Mouse (Mus musculus) lung, postnatal 0 days (tissue): ENCODE measurements around the gene St3gal3. TPM values are rescaled to one million over a fixed set of nuclear protein-coding genes. Genes with fewer than 3 reads are reported as not detected.

Experiments
- ATAC-seq: fragments of 200-750 bp; cut with Nextera tagmentation; 2 replicates; pipeline ENCODE4 v1.8.0; 2017; ENCODE audit warnings: moderate library complexity
- DNase-seq: peaks from one replicate; pipeline ENCODE4 v3.0.0-alpha.2; 2016; ENCODE audit warnings: low spot score
- H3K27ac ChIP-seq: fragments of 300-500 bp; sonication (generic); 2 replicates; pipeline ENCODE4 v1.5.1; 2014; ENCODE audit warnings: antibody characterized with exemption, mild to moderate bottlenecking, low read length, mixed read lengths
- H3K27me3 ChIP-seq: fragments of 300-500 bp; sonication (generic); replicated peaks from 2 replicates; pipeline ENCODE4 v1.6.1; 2014; ENCODE audit warnings: low read length, mixed read lengths; ENCODE audit not compliant: insufficient read depth
- H3K36me3 ChIP-seq: fragments of 300-500 bp; sonication (generic); 2 replicates; pipeline ENCODE4 v1.6.1; 2014; ENCODE audit warnings: low read length, mixed read lengths; ENCODE audit not compliant: insufficient read depth
- H3K4me1 ChIP-seq: fragments of 300-500 bp; sonication (generic); 2 replicates; pipeline ENCODE4 v1.6.1; 2014; ENCODE audit warnings: antibody characterized with exemption, low read depth, low read length, mixed read lengths; ENCODE audit not compliant: insufficient read depth
- H3K4me2 ChIP-seq: fragments of 300-500 bp; sonication (generic); replicated peaks from 2 replicates; pipeline ENCODE4 v1.6.1; 2014; ENCODE audit warnings: low read depth, mild to moderate bottlenecking, low read length, moderate library complexity, mixed read lengths
- H3K4me3 ChIP-seq: fragments of 300-500 bp; sonication (generic); 2 replicates; pipeline ENCODE4 v1.5.1; 2014; ENCODE audit warnings: low read depth, low read length
- H3K9ac ChIP-seq: fragments of 300-500 bp; sonication (generic); replicated peaks from 2 replicates; pipeline ENCODE4 v1.6.1; 2014; ENCODE audit warnings: low read depth, mild to moderate bottlenecking
- H3K9me3 ChIP-seq: fragments of 300-500 bp; sonication (generic); 2 replicates; pipeline ENCODE4 v1.6.1; 2016; ENCODE audit warnings: low read length, mixed read lengths
- CTCF ChIP-seq: IDR thresholded peaks from 2 replicates; pipeline ENCODE4 v1.5.1; 2016; ENCODE audit warnings: antibody characterized with exemption, mild to moderate bottlenecking
- EP300 ChIP-seq: IDR thresholded peaks from 2 replicates; pipeline ENCODE4 v1.6.1; 2016; ENCODE audit warnings: antibody characterized with exemption, mild to moderate bottlenecking, control low read depth
- WGBS: fragments of 180-500 bp; shearing (Covaris S2); extraction: QIAGEN DNeasy Blood & Tissue Kit; methylation state at CpG from one replicate; pipeline ENCODE4 v1.1.7; 2014; 5-methylcytosine and 5-hydroxymethylcytosine counted together
- polyA plus RNA-seq: library from polyadenylated mRNA; unstranded; fragments of >200 nt; fragmentation: Nextera tagmentation; extraction: Ambion mirVana; gene quantifications from 2 replicates; pipeline ENCODE4 v1.2.1, GENCODE M21; 2015

Gene St3gal3
- polyA plus RNA-seq, 1 experiment from 2014 or later, result 4.5 TPM

DNA sequence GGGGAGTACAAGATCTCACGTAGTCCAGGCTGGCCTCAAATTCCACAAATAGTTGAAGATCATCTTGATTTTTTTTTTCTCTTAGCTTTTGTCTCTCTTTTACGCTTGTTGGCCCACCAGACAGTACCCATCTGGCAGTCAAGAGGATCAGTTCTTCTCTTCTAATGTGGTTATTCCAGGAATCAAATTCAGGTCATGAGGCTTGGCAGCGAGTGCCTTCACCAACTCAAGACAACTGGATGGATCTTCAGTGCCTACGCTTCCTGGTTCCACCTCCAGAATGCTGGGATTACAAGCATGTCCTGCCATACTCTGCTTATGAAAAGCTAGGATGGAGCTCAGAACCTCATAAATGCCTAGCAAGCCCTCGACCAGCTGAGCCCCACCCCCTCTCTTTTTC is 3.4 kb downstream of the St3gal3 start:
- Histone ChIP-seq H3K4me3 (no peak overlapping the region), H3K27me3 (no peaks in the 10 kb centered on the region), H3K4me1 (peaks cover 3% of the 10 kb centered on the region; the same call in 1 of the 2 replicates), H3K27ac (no peak overlapping the region), H3K9me3 (no peaks in the 10 kb centered on the region), H3K9ac (no peak overlapping the region), H3K4me2 (no peak overlapping the region), H3K36me3 (no peaks in the 10 kb centered on the region; the same call in 1 of the 2 replicates)
- no peak for TF ChIP-seq EP300
- no peak for TF ChIP-seq CTCF
- ATAC-seq, result no peak
- WGBS, result 86% methylated on average over 5 of the region's 5 CpGs
- no peak for DNase-seq

DNA sequence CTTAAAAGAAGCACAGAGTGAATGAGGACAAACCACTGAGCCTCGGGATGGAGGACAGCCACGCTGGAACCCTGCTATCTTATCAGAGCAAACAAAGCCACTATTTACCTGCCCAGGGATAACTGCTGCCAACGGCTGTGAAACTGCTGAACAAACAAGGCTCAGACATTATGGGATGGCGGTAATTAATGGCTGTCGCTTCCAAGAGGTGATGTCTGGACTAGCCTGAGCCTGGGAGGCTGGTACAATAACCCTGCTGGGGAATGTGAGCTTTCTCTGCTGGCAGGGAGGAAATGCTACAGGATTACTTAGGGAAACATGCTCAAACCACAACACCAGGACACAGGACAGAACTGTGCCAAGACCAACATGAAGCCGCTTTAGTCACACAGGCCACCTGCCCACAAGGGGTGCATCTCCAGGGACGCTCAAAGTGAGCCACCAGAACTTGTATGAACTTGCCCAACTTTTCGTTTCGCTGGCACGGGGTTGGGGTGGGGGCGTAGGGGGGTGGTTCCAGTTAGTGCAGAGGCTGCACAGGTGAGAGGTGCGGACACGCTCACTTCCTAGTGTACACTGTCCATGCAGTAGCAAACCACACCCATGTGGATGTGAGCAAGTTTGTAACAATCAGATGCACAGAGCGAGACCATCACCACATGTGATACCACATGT is 11.5 kb downstream of the St3gal3 start:
- Histone ChIP-seq H3K4me3 (no peak overlapping the region), H3K9ac (no peak overlapping the region), H3K27me3 (no peaks in the 10 kb centered on the region), H3K27ac (no peak overlapping the region), H3K4me1 (no peaks in the 10 kb centered on the region), H3K4me2 (no peak overlapping the region), H3K9me3 (no peaks in the 10 kb centered on the region), H3K36me3 (no peaks in the 10 kb centered on the region)
- TF ChIP-seq CTCF, result no peak
- no peak for TF ChIP-seq EP300
- WGBS, result 63% methylated on average over 14 of the region's 14 CpGs
- DNase-seq (no peak), ATAC-seq (peak; percentile 48; the same call in 1 of the 2 replicates)

DNA sequence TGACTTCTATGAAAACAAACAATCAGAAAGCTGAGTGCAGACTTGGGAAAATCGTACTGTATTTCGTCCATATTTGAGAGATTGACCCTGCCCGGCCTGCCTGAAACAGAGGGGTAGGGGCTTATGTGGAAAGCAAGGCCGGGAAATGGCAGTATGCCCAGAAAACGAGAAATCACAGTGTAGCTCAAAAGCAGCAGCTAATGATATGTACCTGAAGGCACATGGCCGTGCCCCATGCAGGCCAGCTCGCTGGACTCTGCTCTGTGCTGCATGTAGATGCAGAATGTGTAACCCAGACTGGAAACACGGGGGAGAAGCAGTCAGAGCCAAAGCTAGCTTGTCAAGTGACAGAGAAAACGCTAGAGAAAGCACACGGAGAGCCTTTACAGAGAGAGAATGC is 12.6 kb downstream of the St3gal3 start:
- Histone ChIP-seq H3K27ac (no peak overlapping the region), H3K36me3 (no peaks in the 10 kb centered on the region), H3K9ac (no peak overlapping the region), H3K9me3 (no peaks in the 10 kb centered on the region), H3K4me3 (no peak overlapping the region), H3K4me2 (no peak overlapping the region), H3K4me1 (no peaks in the 10 kb centered on the region), H3K27me3 (no peaks in the 10 kb centered on the region)
- ATAC-seq (no peak), DNase-seq (no peak)
- TF ChIP-seq EP300 (no peak), CTCF (no peak)
- 59% methylated on average over 10 of the region's 10 CpGs for WGBS

DNA sequence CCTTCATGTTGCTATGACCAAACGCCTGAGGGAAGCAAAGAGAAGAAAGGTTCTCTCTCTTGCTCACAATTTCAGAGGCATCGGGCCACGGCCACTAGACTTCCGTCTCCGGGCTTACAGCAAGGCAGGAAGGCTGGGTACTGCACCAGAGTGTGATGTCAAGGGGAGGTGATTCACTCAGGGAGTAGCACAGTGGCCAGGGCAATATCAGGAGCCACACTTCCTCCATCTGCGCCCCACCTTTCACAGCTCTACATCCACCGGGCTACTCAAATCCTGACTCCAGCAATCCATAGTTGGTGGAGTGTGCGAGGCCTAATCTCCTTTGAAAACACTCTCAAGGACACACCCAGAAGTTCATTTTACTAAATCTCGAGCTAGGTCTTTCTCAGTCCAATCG is 17.1 kb downstream of the St3gal3 start:
- 82% methylated on average over 10 of the region's 10 CpGs for WGBS
- H3K9ac ChIP-seq, result no peak overlapping the region
- H3K27ac ChIP-seq, result no peak overlapping the region
- no peak for ATAC-seq
- H3K9me3 ChIP-seq, result no peaks in the 10 kb centered on the region
- no peak for DNase-seq
- no peaks in the 10 kb centered on the region for H3K27me3 ChIP-seq
- H3K4me3 ChIP-seq, result no peak overlapping the region
- TF ChIP-seq EP300 (no peak), CTCF (no peak)
- no peaks in the 10 kb centered on the region for H3K4me1 ChIP-seq
- no peak overlapping the region for H3K4me2 ChIP-seq
- no peaks in the 10 kb centered on the region for H3K36me3 ChIP-seq

DNA sequence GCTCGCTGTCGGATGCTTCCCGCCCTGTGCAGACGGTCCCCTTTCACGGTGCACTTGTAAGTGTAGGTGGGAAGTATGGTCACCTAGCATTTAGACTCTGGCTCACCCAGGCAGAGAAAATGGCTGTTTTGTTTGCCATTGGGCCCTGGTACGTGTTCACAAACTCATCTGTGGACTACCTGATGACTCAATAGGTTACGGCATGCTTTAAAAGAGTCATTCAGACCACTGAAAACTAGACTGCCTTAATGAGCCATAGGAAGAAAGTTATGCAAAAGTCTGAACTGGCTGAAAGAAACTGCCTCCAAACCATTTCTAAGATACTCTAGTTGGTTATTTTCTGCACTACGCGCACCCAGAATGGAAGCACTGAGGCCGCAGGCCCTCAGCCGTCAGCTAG is 18.6 kb downstream of the St3gal3 start:
- Histone ChIP-seq H3K9me3 (no peaks in the 10 kb centered on the region), H3K4me3 (no peak overlapping the region), H3K27me3 (no peaks in the 10 kb centered on the region), H3K4me1 (no peaks in the 10 kb centered on the region), H3K27ac (no peak overlapping the region), H3K4me2 (no peak overlapping the region), H3K9ac (no peak overlapping the region), H3K36me3 (no peaks in the 10 kb centered on the region)
- ATAC-seq (no peak), DNase-seq (no peak)
- TF ChIP-seq EP300 (no peak), CTCF (no peak)
- 88% methylated on average over 11 of the region's 11 CpGs for WGBS

DNA sequence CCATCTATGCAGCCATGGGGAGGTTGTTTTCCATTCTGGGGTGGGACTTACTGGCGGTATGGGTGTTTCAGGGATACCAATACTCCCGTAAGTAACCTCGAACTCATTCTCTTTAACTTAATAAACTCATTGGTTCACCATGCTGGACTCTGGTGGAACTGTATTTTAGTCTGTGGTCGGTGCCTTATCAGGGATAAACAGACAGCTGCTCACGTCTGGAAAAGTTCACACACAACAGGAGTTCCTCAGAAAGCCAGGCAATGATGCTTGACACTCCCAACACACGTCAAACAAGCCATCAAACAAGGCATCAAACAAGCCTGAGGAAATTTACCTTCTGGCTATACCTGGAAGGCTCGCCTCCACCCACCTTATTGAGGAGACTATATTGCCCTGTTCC is 19.6 kb downstream of the St3gal3 start:
- DNase-seq, result no peak
- no peak overlapping the region for H3K4me2 ChIP-seq
- 83% methylated on average over 7 of the region's 7 CpGs for WGBS
- no peaks in the 10 kb centered on the region for H3K9me3 ChIP-seq
- H3K9ac ChIP-seq, result no peak overlapping the region
- no peaks in the 10 kb centered on the region for H3K36me3 ChIP-seq
- ATAC-seq, result no peak
- no peak overlapping the region for H3K27ac ChIP-seq
- no peaks in the 10 kb centered on the region for H3K27me3 ChIP-seq
- no peaks in the 10 kb centered on the region for H3K4me1 ChIP-seq
- no peak for TF ChIP-seq EP300
- no peak for TF ChIP-seq CTCF
- no peak overlapping the region for H3K4me3 ChIP-seq
